Mouse (Mus musculus) C2C12 (cell line): Measurements from ENCODE around the gene Tmem145. TPM values are rescaled to one million over a fixed set of nuclear protein-coding genes. Genes with fewer than 3 reads are reported as not detected.

Experiments used
- H3K27me3 ChIP-seq: one replicate; pipeline ENCODE4 v1.6.1; 2011; ENCODE audit not compliant: control insufficient read depth, insufficient read depth, insufficient read length
- H3K36me3 ChIP-seq: one replicate; pipeline ENCODE4 v1.6.1; 2011; ENCODE audit not compliant: control insufficient read depth, insufficient read depth
- H3K4me3 ChIP-seq: one replicate; pipeline ENCODE4 v1.5.1; 2011; ENCODE audit warnings: mild to moderate bottlenecking, control low read depth; ENCODE audit not compliant: poor library complexity, insufficient read depth, severe bottlenecking
- H3K79me2 ChIP-seq: one replicate; pipeline ENCODE4 v1.6.1; 2011; ENCODE audit not compliant: control insufficient read depth, insufficient read depth
- H3K79me3 ChIP-seq: one replicate; pipeline ENCODE4 v1.6.1; 2011; ENCODE audit warnings: low read depth, control low read depth
- H3ac ChIP-seq: one replicate; pipeline ENCODE3; 2011; ENCODE audit warnings: low read depth; ENCODE audit not compliant: control insufficient read depth, insufficient read length
- CEBPB ChIP-seq: IDR thresholded peaks from one replicate; pipeline ENCODE4 v1.6.1; 2011; ENCODE audit warnings: low read depth, mild to moderate bottlenecking, control low read depth, moderate library complexity
- CTCF ChIP-seq: IDR thresholded peaks from one replicate; pipeline ENCODE4 v1.5.1; 2011; ENCODE audit not compliant: control insufficient read depth, insufficient read depth, insufficient read length
- FOSL1 ChIP-seq: IDR thresholded peaks from one replicate; pipeline ENCODE4 v1.8.0; 2011; ENCODE audit warnings: mild to moderate bottlenecking, low read length; ENCODE audit not compliant: poor library complexity, insufficient read depth, severe bottlenecking
- MAX ChIP-seq: IDR thresholded peaks from one replicate; pipeline ENCODE4 v1.6.1; 2011; ENCODE audit warnings: mild to moderate bottlenecking, control low read depth
- MYOD1 ChIP-seq: IDR thresholded peaks from one replicate; pipeline ENCODE4 v1.6.1; 2011; ENCODE audit warnings: low read depth; ENCODE audit not compliant: control insufficient read depth, insufficient read length
- MYOG ChIP-seq: IDR thresholded peaks from one replicate; pipeline ENCODE4 v1.6.1; 2011; ENCODE audit not compliant: control insufficient read depth, insufficient read length; ENCODE audit errors: extremely low read depth
- USF1 ChIP-seq: IDR thresholded peaks from one replicate; pipeline ENCODE4 v1.6.1; 2011; ENCODE audit warnings: low read depth, mild to moderate bottlenecking, control low read depth, moderate library complexity
- polyA plus RNA-seq: library from polyadenylated mRNA; unstranded; fragments of >200 nt; fragmentation: generic; extraction: Trizol; gene quantifications from one replicate; pipeline ENCODE4 v1.2.1, GENCODE M21; 2012; ENCODE audit warnings: missing spikeins

Tmem145 gene
- polyA plus RNA-seq, 1 experiment: 0.13 TPM

- Histone ChIP-seq H3K79me2 (peaks cover 5% of the 10 kb centered on the region), H3K4me3 (no peak overlapping the region), H3K79me3 (no peaks in the 10 kb centered on the region), H3K27me3 (no peaks in the 10 kb centered on the region), H3ac (no peak overlapping the region), H3K36me3 (no peaks in the 10 kb centered on the region)
- TF ChIP-seq USF1 (no peak), MAX (no peak), CTCF (no peak), CEBPB (no peak), MYOD1 (no peak), MYOG (no peak), FOSL1 (no peak)
Measured at GRCm38 (mm10) chr7:25275555-25276298, 30.2 kb upstream of the Tmem145 start.

DNA sequence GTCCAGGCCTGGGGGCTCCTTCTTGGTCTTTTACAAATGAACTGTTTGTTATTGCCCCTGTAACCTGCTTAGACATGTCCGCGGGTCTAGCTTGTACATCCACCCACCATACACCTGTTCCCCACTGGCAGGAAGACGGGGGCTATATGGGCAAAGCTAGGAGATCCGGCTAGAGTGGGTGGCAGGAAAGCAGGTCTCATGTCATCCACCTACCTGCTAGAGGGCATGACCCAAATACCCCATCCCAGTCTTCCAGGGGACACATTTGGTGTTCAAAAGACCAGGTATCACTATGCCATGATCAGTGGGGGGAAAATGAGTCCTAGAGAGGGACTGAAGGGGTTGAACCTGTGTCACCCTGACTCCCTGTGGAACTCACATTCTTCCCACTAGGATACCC lies 28.5 kb upstream of the Tmem145 start:
- Histone ChIP-seq H3K36me3 (no peaks in the 10 kb centered on the region), H3K79me3 (peaks cover 2% of the 10 kb centered on the region), H3K4me3 (peak overlapping the region; percentile 36), H3K27me3 (no peaks in the 10 kb centered on the region), H3ac (peak overlapping the region; percentile 43), H3K79me2 (peaks cover 5% of the 10 kb centered on the region)
- TF ChIP-seq CEBPB (no peak), MYOD1 (no peak), USF1 (no peak), FOSL1 (no peak), MYOG (no peak), CTCF (no peak), MAX (no peak)

DNA sequence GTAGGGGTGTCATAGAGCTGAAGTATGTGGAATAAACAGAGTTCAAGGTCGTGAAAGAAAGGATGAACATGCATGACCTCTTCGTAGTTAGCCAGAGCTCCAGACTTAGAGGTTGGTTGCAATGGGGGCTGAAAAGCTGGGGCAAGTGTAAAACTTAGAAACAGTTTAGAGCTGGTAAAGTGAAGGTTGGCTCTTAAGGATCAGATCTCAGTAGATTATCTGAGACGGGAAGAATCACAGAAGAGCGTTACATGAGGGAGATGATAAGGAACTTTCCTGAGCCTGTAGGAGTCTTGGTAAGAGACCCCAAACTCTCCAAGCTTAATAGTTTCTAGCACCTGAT lies 27.9 kb upstream of the Tmem145 start:
- Histone ChIP-seq H3K36me3 (no peaks in the 10 kb centered on the region), H3K79me3 (peaks cover 4% of the 10 kb centered on the region), H3K79me2 (peaks cover 10% of the 10 kb centered on the region), H3K4me3 (peak overlapping the region; percentile 36), H3K27me3 (no peaks in the 10 kb centered on the region), H3ac (peak overlapping the region; percentile 43)
- TF ChIP-seq FOSL1: no peak
- no peak for TF ChIP-seq USF1
- TF ChIP-seq MYOG: no peak
- TF ChIP-seq CEBPB: no peak
- TF ChIP-seq MYOD1: no peak
- TF ChIP-seq MAX: no peak
- no peak for TF ChIP-seq CTCF

DNA sequence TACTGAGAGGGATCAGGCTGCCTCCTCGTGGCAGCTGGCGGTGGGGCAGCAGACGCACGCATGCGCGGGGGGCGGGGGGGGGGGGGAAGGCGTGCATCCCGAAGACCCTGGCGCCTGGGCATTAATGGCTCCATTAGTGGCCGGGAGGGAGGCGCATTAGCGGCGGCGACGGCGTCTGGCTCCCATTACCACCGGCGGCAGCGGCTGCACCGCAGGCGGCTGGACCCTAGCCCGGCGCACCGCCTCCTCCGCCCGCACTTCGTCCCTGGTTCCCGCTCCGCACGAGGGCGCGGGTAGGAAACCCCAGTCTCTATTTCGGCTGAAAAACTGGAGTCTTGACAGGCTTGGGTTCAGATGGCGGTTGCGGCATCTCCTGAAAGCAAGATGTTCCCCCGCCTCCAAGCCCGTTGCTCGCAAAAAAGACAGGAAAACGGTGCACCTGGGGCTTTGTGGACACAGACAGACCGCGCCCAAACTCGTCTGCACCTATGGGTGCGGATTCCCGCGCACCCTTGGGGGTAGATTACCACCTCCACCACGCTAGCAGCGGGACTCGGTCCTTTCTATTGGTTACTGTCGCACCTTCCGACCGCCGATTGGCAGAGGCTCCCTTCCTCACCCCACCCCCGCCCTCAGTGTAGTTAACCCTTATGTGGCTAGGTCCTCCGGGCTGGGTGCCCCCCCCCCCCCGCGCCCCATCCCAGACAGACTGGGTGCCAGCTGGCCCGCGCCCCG lies 27.4 kb upstream of the Tmem145 start:
- Histone ChIP-seq H3K4me3 (peak overlapping the region; percentile 36), H3K27me3 (no peaks in the 10 kb centered on the region), H3K79me3 (peaks cover 10% of the 10 kb centered on the region), H3ac (peak overlapping the region; percentile 75), H3K79me2 (peaks cover 15% of the 10 kb centered on the region), H3K36me3 (no peaks in the 10 kb centered on the region)
- TF ChIP-seq MYOG: no peak
- TF ChIP-seq CTCF: peak; percentile 32
- TF ChIP-seq CEBPB: no peak
- TF ChIP-seq MAX: no peak

DNA sequence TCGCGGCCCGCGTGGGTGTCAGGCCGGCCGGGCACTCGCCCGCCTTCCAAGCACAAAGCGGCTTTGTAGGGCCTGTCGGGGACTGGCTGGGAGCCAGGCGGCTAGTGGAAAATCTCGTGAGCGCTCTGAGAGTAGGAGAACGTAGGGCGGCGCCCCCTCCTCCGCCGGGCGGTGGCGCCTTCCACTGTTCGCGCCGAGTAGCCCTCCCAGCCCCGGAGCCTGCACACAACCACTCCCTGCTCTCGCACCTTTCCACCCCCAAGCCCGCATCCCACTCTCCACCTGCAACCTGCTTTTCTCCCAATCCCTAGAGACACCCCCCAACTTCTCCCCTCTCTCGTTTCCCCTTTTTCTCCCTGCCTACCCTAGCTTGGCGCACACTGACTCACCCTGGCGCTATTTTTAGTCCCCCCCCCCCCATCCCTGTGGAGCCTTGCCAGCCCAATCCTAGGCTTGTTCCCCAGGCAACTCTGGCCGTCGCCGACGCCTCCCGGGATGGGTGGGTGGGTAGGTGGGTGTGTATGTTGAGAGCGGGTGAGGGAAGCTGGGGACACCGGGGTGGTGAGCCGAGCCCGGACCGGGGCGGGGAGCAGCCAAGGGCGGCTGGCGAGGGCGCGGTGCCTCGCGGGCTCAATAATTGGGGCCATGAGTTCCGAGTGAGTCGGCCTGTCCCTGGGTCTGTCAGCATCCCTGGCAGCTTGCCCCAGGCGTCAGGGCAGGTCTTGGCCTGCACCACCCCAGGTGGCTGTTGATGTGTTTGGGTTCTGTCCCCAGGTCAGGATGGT lies 26.6 kb upstream of the Tmem145 start:
- H3K36me3 ChIP-seq: no peaks in the 10 kb centered on the region
- no peaks in the 10 kb centered on the region for H3K27me3 ChIP-seq
- TF ChIP-seq USF1: no peak
- peak; percentile 2 for TF ChIP-seq CTCF
- peaks cover 23% of the 10 kb centered on the region for H3K79me2 ChIP-seq
- peaks cover 12% of the 10 kb centered on the region for H3K79me3 ChIP-seq
- peak overlapping the region; percentile 25 for H3K4me3 ChIP-seq
- H3ac ChIP-seq: peak overlapping the region; percentile 92
